Mouse (Mus musculus) sigmoid colon, adult 10 weeks (tissue): ENCODE data around the gene Dlg5. TPM values are rescaled to one million over a fixed set of nuclear protein-coding genes. Genes with fewer than 3 reads are reported as not detected.

Experiments
- polyA plus RNA-seq: library from polyadenylated mRNA; stranded (reverse); fragments of 350-450 nt; fragmentation: Illumina TruSeq; extraction: RNeasy Lipid Tissue Mini Kit (QIAGEN cat#74804); gene quantifications from one replicate; pipeline ENCODE4 v1.2.3, GENCODE M21; 2014; ENCODE audit warnings: low read depth, low replicate concordance

The Dlg5 gene
- polyA plus RNA-seq = 17.0 TPM

GRCm38 (mm10) chr14:24245177-24246081 lies at the start of gene Dlg5:
TSS of gene Dlg5 (minus strand) at chr14:24245920.

GRCm38 (mm10) chr14:24292914-24293313 lies 47.2 kb upstream of the Dlg5 start, which contains the start of gene E330034G19Rik:
TSS of gene E330034G19Rik (plus strand) at chr14:24293214.

Other genes starting within 250 kb of the Dlg5 start
- 22.0 TPM for gene Kcnma1, start 231.4 kb downstream of the Dlg5 start, polyA plus RNA-seq
- gene E330034G19Rik, start 47.3 kb upstream of the Dlg5 start, polyA plus RNA-seq = not detected
- 8.7 TPM for gene Polr3a, start 241.1 kb upstream of the Dlg5 start, polyA plus RNA-seq
- 7,993 TPM for gene Rps24, start 241.2 kb upstream of the Dlg5 start, polyA plus RNA-seq